Mouse (Mus musculus) left cerebral cortex, postnatal 14 days (tissue): Measurements from ENCODE around the gene Gm42517. TPM values are rescaled to one million over a fixed set of nuclear protein-coding genes. Genes with fewer than 3 reads are reported as not detected.

Source experiments
- DNase-seq, 2 experiments: peaks; one replicate each; pipeline ENCODE4 v3.0.0; 2021 to 2022; ENCODE audit warnings: low spot score in 2 of 2, mixed read lengths in 1 of 2
- intact Hi-C: fragments of 180-260 bp; cut with DNase I; formaldehyde crosslinking; loops from one replicate; pipeline ENCODE4 v1.15.1; 2025
- long read RNA-seq, 2 experiments: library from polyadenylated mRNA; stranded (forward); transcript quantifications; one replicate each; pipeline ENCODE4 v2.0.0; 2021
- total RNA-seq, 2 experiments: library from RNA; stranded (reverse); gene quantifications; 2 replicates each; pipeline ENCODE4 v1.2.3; 2021

Gene Gm42517
- 10 to 100 TPM; 76.9 to 78.2 TPM for total RNA-seq
- long read RNA-seq, experiment 1, transcript Gm42517-201 (1 exons, 1,850 nt) = major isoform, 88 of 88 reads
- long read RNA-seq, experiment 1, partial matches to known transcripts = 0 of 88 reads
- long read RNA-seq, experiment 1, other reads (novel, unspliced or antisense) = 0 of 88 reads
- long read RNA-seq, experiment 2, transcript Gm42517-201 (1 exons, 1,850 nt) = major isoform, 83 of 83 reads
- long read RNA-seq, experiment 2, partial matches to known transcripts = 0 of 83 reads
- long read RNA-seq, experiment 2, other reads (novel, unspliced or antisense) = 0 of 83 reads

GRCm38 (mm10) chr5:108367871-108368332 is at the start of gene Gm42517:
TSS of gene Gm42517 (minus strand) at chr5:108367922.
- intact Hi-C loops = no loop called here
- DNase-seq = no peak

- DNase-seq = no peak
- intact Hi-C loops = no loop called here
Measured at GRCm38 (mm10) chr5:108414711-108415110, 47.0 kb upstream of the Gm42517 start.

- peak in 1 of 2 experiments; percentile 18 for DNase-seq
- intact Hi-C loops = no loop called here
Measured at GRCm38 (mm10) chr5:108406977-108407376, 39.3 kb upstream of the Gm42517 start.

GRCm38 (mm10) chr5:108405460-108405859 is 37.7 kb upstream of the Gm42517 start:
- intact Hi-C loops = no loop called here
- no peak for DNase-seq

- intact Hi-C loops = no loop called here
- no peak for DNase-seq
Measured at GRCm38 (mm10) chr5:108403453-108403852, 35.7 kb upstream of the Gm42517 start.

GRCm38 (mm10) chr5:108389744-108390143 is 22.0 kb upstream of the Gm42517 start:
- intact Hi-C loops = no loop called here
- DNase-seq = no peak

- no peak for DNase-seq
- intact Hi-C loops = no loop called here
Measured at GRCm38 (mm10) chr5:108388201-108388600, 20.5 kb upstream of the Gm42517 start, which contains the start of gene Pde6b. TSS of gene Pde6b (plus strand) at chr5:108388391.

GRCm38 (mm10) chr5:108386449-108386848 is 18.7 kb upstream of the Gm42517 start:
- DNase-seq = no peak
- intact Hi-C loops = no loop called here

- DNase-seq = peak; percentile 49 to 74
- intact Hi-C loops = no loop called here
Measured at GRCm38 (mm10) chr5:108385632-108386031, 17.9 kb upstream of the Gm42517 start.

GRCm38 (mm10) chr5:108378346-108378745 is 10.6 kb upstream of the Gm42517 start:
- intact Hi-C loops = no loop called here
- DNase-seq = no peak

- DNase-seq = no peak
- intact Hi-C loops = no loop called here
Measured at GRCm38 (mm10) chr5:108376059-108376458, 8.3 kb upstream of the Gm42517 start.

- no peak for DNase-seq
- intact Hi-C loops = no loop called here
Measured at GRCm38 (mm10) chr5:108374079-108374478, 6.4 kb upstream of the Gm42517 start.

GRCm38 (mm10) chr5:108369964-108370363 is 2.2 kb upstream of the Gm42517 start:
- intact Hi-C loops = no loop called here
- no peak for DNase-seq

GRCm38 (mm10) chr5:108368851-108369621 is 1.3 kb upstream of the Gm42517 start:
- intact Hi-C loops = no loop called here
- DNase-seq = peak; percentile 93 to 95

GRCm38 (mm10) chr5:108368446-108368845 is 724 bp upstream of the Gm42517 start:
- peak in 1 of 2 experiments; percentile 32 for DNase-seq
- intact Hi-C loops = no loop called here

- peak in 1 of 2 experiments; percentile 53 for DNase-seq
- intact Hi-C loops = no loop called here
Measured at GRCm38 (mm10) chr5:108366984-108367841, 509 bp downstream of the Gm42517 start.

- intact Hi-C loops = no loop called here
- DNase-seq = no peak
Measured at GRCm38 (mm10) chr5:108366328-108366983, 1.3 kb downstream of the Gm42517 start.

- DNase-seq = no peak
- intact Hi-C loops = no loop called here
Measured at GRCm38 (mm10) chr5:108362330-108362729, 5.4 kb downstream of the Gm42517 start.

GRCm38 (mm10) chr5:108360211-108360610 is 7.5 kb downstream of the Gm42517 start:
- intact Hi-C loops = no loop called here
- DNase-seq = no peak
